Mouse (Mus musculus): ENCODE results near the gene Lhx5.

DNA sequence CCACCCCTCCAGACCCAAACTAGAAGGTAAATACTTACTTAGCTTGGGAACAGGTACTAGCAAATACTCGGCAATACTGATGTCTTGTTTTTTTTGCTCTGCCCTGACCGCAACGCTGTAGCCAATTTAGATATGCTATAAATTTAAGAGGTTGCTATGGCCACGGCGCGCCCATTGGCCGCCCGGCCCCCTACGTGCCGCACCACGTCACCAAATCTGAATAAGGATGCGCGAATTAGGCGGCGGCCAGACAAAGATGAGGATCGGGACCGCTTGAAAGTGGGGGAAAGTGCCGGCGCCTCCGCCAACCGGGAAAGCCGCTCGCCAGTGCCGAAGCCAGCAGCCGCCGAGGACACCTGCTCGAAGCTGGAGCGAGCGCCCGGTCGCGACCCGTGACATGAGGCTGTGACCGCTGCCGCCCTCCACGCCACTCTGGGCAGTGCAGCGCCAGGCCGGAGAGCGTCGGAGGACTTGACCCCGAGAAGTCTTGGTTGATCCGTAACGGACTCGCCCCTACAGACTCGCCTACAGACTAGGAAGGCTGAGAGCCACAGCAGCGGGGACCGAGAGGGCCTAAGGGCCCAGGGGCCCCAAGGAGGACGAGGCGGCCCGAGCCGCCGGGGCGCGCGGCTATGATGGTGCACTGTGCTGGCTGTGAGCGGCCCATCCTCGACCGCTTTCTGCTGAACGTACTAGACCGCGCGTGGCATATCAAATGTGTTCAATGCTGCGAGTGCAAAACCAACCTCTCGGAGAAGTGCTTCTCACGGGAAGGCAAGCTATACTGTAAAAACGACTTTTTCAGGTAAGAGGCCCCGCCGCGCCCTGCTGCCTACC is at the start of gene Lhx5:
- no peak for TF ChIP-seq CTCF (conservative IDR thresholded peaks at IDR 0.05 in 1 of 2, IDR thresholded peaks at IDR 0.05 in 1 of 2; ENCODE audit: low read depth in 2 of 2, low read length in 2 of 2)
- TF ChIP-seq MEF2A (IDR thresholded peaks at IDR 0.05; ENCODE audit: borderline replicate concordance, low read depth, low read length): no peak
- TF ChIP-seq GABPA (IDR thresholded peaks at IDR 0.05; ENCODE audit: insufficient replicate concordance, low read depth, low read length): no peak
- no peak for TF ChIP-seq POLR2AphosphoS2 (IDR thresholded peaks at IDR 0.05; ENCODE audit: low read depth, low read length)
- TF ChIP-seq HCFC1 (IDR thresholded peaks at IDR 0.05; ENCODE audit: low read depth, low read length): no peak
- no peak for TF ChIP-seq CHD2 (IDR thresholded peaks at IDR 0.05; ENCODE audit: low read length)
- TF ChIP-seq ZNF384 (IDR thresholded peaks at IDR 0.05; ENCODE audit: low read depth, low read length): no peak
